Mouse (Mus musculus) lung, postnatal 0 days (tissue): ENCODE data around the gene Rcsd1. TPM values are rescaled to one million over a fixed set of nuclear protein-coding genes. Genes with fewer than 3 reads are reported as not detected.

Source experiments
- ATAC-seq: fragments of 200-750 bp; cut with Nextera tagmentation; 2 replicates; pipeline ENCODE4 v1.8.0; 2017; ENCODE audit warnings: moderate library complexity
- DNase-seq: peaks from one replicate; pipeline ENCODE4 v3.0.0-alpha.2; 2016; ENCODE audit warnings: low spot score
- H3K27ac ChIP-seq: fragments of 300-500 bp; sonication (generic); 2 replicates; pipeline ENCODE4 v1.5.1; 2014; ENCODE audit warnings: antibody characterized with exemption, mild to moderate bottlenecking, low read length, mixed read lengths
- H3K27me3 ChIP-seq: fragments of 300-500 bp; sonication (generic); replicated peaks from 2 replicates; pipeline ENCODE4 v1.6.1; 2014; ENCODE audit warnings: low read length, mixed read lengths; ENCODE audit not compliant: insufficient read depth
- H3K36me3 ChIP-seq: fragments of 300-500 bp; sonication (generic); 2 replicates; pipeline ENCODE4 v1.6.1; 2014; ENCODE audit warnings: low read length, mixed read lengths; ENCODE audit not compliant: insufficient read depth
- H3K4me1 ChIP-seq: fragments of 300-500 bp; sonication (generic); 2 replicates; pipeline ENCODE4 v1.6.1; 2014; ENCODE audit warnings: antibody characterized with exemption, low read depth, low read length, mixed read lengths; ENCODE audit not compliant: insufficient read depth
- H3K4me2 ChIP-seq: fragments of 300-500 bp; sonication (generic); replicated peaks from 2 replicates; pipeline ENCODE4 v1.6.1; 2014; ENCODE audit warnings: low read depth, mild to moderate bottlenecking, low read length, moderate library complexity, mixed read lengths
- H3K4me3 ChIP-seq: fragments of 300-500 bp; sonication (generic); 2 replicates; pipeline ENCODE4 v1.5.1; 2014; ENCODE audit warnings: low read depth, low read length
- H3K9ac ChIP-seq: fragments of 300-500 bp; sonication (generic); replicated peaks from 2 replicates; pipeline ENCODE4 v1.6.1; 2014; ENCODE audit warnings: low read depth, mild to moderate bottlenecking
- H3K9me3 ChIP-seq: fragments of 300-500 bp; sonication (generic); 2 replicates; pipeline ENCODE4 v1.6.1; 2016; ENCODE audit warnings: low read length, mixed read lengths
- CTCF ChIP-seq: IDR thresholded peaks from 2 replicates; pipeline ENCODE4 v1.5.1; 2016; ENCODE audit warnings: antibody characterized with exemption, mild to moderate bottlenecking
- EP300 ChIP-seq: IDR thresholded peaks from 2 replicates; pipeline ENCODE4 v1.6.1; 2016; ENCODE audit warnings: antibody characterized with exemption, mild to moderate bottlenecking, control low read depth
- WGBS: fragments of 180-500 bp; shearing (Covaris S2); extraction: QIAGEN DNeasy Blood & Tissue Kit; methylation state at CpG from one replicate; pipeline ENCODE4 v1.1.7; 2014; 5-methylcytosine and 5-hydroxymethylcytosine counted together
- polyA plus RNA-seq: library from polyadenylated mRNA; unstranded; fragments of >200 nt; fragmentation: Nextera tagmentation; extraction: Ambion mirVana; gene quantifications from 2 replicates; pipeline ENCODE4 v1.2.1, GENCODE M21; 2015

Rcsd1 gene
- polyA plus RNA-seq, 1 experiment from 2014 or later, result 49.6 TPM

DNA sequence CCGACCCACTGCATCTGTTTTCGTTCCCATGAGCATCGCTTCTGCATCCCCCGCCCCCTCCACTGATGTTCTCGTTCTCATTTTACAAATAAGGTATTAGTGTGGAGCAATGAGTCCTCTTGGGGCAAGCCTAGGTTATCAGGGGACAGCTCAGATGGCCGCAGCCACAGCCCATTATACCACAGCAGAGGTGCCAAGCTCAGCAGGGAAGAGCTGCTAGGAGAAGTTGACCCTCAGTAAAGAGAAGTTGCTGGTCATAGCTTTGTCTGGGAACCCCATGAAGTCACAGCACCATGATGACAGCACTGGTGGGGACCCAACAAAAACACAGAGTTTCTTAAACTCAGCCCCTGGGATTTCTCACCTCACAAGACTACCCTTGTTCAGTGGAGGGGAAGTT is 47.8 kb downstream of the Rcsd1 start:
- Histone ChIP-seq H3K4me1 (no peaks in the 10 kb centered on the region), H3K4me2 (no peak overlapping the region), H3K27me3 (no peaks in the 10 kb centered on the region), H3K4me3 (no peak overlapping the region), H3K27ac (no peak overlapping the region), H3K9me3 (no peaks in the 10 kb centered on the region), H3K9ac (no peak overlapping the region), H3K36me3 (0 out of 2 replicates have a peak, but pooled peaks cover 8% of the 10 kb centered on the region)
- ATAC-seq (no peak), DNase-seq (no peak)
- TF ChIP-seq CTCF (no peak), EP300 (no peak)
- WGBS, result 82% methylated on average over 6 of the region's 6 CpGs

- no peak overlapping the region for H3K9ac ChIP-seq
- WGBS, result 58% methylated on average over 3 of the region's 3 CpGs
- no peaks in the 10 kb centered on the region for H3K9me3 ChIP-seq
- DNase-seq (no peak), ATAC-seq (no peak)
- H3K4me1 ChIP-seq, result no peaks in the 10 kb centered on the region
- H3K27me3 ChIP-seq, result no peaks in the 10 kb centered on the region
- H3K36me3 ChIP-seq, result 0 out of 2 replicates have a peak, but pooled peaks cover 8% of the 10 kb centered on the region
- TF ChIP-seq CTCF (no peak), EP300 (no peak)
- H3K27ac ChIP-seq, result no peak overlapping the region
- no peak overlapping the region for H3K4me3 ChIP-seq
- H3K4me2 ChIP-seq, result no peak overlapping the region
Measured at GRCm38 (mm10) chr1:165661191-165661590, 48.4 kb downstream of the Rcsd1 start.

GRCm38 (mm10) chr1:165660774-165661173 is 48.8 kb downstream of the Rcsd1 start:
- Histone ChIP-seq H3K27me3 (no peaks in the 10 kb centered on the region), H3K9ac (no peak overlapping the region), H3K9me3 (no peaks in the 10 kb centered on the region), H3K4me1 (no peaks in the 10 kb centered on the region), H3K27ac (no peak overlapping the region), H3K36me3 (0 out of 2 replicates have a peak, but pooled peaks cover 8% of the 10 kb centered on the region), H3K4me2 (no peak overlapping the region), H3K4me3 (no peak overlapping the region)
- DNase-seq (peak; percentile 82), ATAC-seq (peak; percentile 33)
- WGBS, result 28% methylated on average over 4 of the region's 4 CpGs
- TF ChIP-seq EP300 (no peak; the same call in 1 of the 2 replicates), CTCF (peak; percentile 83)

- Histone ChIP-seq H3K9ac (no peak overlapping the region), H3K4me1 (no peaks in the 10 kb centered on the region), H3K36me3 (peaks cover 19% of the 10 kb centered on the region; the same call in 1 of the 2 replicates), H3K27me3 (no peaks in the 10 kb centered on the region), H3K4me3 (no peak overlapping the region), H3K9me3 (no peaks in the 10 kb centered on the region), H3K4me2 (no peak overlapping the region), H3K27ac (no peak overlapping the region)
- ATAC-seq (peak; percentile 57), DNase-seq (peak; percentile 87)
- 37% methylated on average over 5 of the region's 5 CpGs for WGBS
- TF ChIP-seq CTCF, result peak; percentile 93
- no peak for TF ChIP-seq EP300
Measured at GRCm38 (mm10) chr1:165658602-165659001, 51.0 kb downstream of the Rcsd1 start.

DNA sequence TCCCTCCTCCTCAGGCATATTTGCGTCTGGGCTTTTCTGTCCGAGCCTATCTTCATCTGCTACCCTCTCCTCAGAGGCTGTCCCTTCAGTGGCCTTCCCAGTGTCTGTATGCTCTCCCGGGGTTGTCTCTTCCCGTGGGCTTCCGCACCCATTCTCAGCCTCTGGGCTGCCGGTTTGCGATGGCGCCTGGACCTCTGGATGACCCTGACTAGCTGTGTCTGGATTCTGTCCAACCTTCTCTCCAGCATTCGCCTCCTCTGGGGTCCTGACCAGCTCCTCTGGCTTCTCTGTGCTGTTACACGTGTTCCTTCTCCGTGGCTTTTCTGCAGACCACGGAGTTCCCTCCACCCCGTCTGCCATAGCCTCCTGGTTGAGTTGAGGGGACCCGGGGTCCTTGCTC is 54.1 kb downstream of the Rcsd1 start:
- Histone ChIP-seq H3K27ac (no peak overlapping the region), H3K9ac (no peak overlapping the region)
- 0 out of 2 replicates have a peak, but pooled peaks have one; percentile 19 for ATAC-seq

GRCm38 (mm10) chr1:165655022-165655421 is 54.5 kb downstream of the Rcsd1 start:
- Histone ChIP-seq H3K9ac (no peak overlapping the region), H3K4me3 (no peak overlapping the region), H3K27ac (no peak overlapping the region), H3K36me3 (peaks cover 19% of the 10 kb centered on the region; the same call in 1 of the 2 replicates), H3K27me3 (no peaks in the 10 kb centered on the region), H3K9me3 (no peaks in the 10 kb centered on the region), H3K4me1 (no peaks in the 10 kb centered on the region), H3K4me2 (no peak overlapping the region)
- 55% methylated on average over 6 of the region's 6 CpGs for WGBS
- ATAC-seq (peak; percentile 47), DNase-seq (no peak)
- TF ChIP-seq EP300, result no peak
- peak; percentile 55 for TF ChIP-seq CTCF

More for the DNA sequence above, 54.1 kb downstream of the Rcsd1 start:
- WGBS, result 57% methylated on average over 14 of the region's 14 CpGs
- Histone ChIP-seq H3K4me2 (no peak overlapping the region), H3K9me3 (no peaks in the 10 kb centered on the region), H3K27me3 (no peaks in the 10 kb centered on the region), H3K36me3 (peaks cover 19% of the 10 kb centered on the region; the same call in 1 of the 2 replicates), H3K4me1 (no peaks in the 10 kb centered on the region), H3K4me3 (no peak overlapping the region)
- no peak for TF ChIP-seq CTCF
- no peak for TF ChIP-seq EP300
- DNase-seq, result no peak
